Mouse (Mus musculus) neutrophil, adult 65 days (primary cell): ENCODE results near the gene Psmd13. TPM values are rescaled to one million over a fixed set of nuclear protein-coding genes. Genes with fewer than 3 reads are reported as not detected.

Experiments used
- total RNA-seq: library from RNA; stranded (reverse); gene quantifications from 2 replicates; pipeline ENCODE4 v1.2.4, GENCODE M21; 2023

The Psmd13 gene
- 110 and 137 TPM in 2 replicates for total RNA-seq

DNA sequence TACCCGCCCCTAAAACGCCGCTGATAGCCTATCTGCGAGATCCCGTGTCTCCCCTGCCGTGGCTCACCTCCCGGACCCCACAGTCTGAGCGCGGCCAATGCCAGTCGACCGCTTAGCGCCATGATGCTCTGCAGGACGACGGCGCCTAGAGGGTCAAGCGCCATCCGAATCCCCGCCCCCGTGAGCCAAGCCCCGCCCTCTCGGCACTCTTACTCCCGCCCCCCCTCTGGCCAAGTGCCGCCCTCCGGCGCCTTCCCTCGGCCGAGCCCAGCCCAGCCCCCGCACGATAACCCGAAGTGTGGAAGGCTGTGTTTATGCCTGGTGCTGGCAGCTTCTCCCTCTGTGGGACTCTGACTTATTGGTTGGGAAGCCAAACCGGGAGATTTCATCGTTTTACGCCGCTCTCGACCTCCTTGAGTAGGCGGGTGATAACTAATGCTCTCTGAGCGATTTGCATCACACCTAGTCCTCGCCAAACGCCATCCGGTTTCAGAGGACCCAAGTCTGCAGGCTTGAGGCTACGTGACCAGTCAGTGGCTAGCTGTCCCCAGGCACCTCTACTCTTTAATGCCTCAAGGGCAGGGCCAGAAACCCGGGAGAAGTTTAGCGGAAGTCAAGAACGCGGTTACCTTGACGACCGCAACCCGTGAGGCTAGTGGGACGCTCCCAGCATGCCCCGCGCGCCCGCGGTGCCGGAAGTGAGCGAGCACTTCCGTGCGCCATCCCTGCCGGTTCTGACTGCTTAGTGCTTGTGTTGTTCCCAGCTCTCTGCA lies at the start of gene Psmd13, which contains the start of gene Sirt3:
Gene Psmd13 (plus strand): TSS at position 273 of the 773 bp plus-strand sequence.
Gene Sirt3 (minus strand): TSS at position 614 of the 773 bp plus-strand sequence.

DNA sequence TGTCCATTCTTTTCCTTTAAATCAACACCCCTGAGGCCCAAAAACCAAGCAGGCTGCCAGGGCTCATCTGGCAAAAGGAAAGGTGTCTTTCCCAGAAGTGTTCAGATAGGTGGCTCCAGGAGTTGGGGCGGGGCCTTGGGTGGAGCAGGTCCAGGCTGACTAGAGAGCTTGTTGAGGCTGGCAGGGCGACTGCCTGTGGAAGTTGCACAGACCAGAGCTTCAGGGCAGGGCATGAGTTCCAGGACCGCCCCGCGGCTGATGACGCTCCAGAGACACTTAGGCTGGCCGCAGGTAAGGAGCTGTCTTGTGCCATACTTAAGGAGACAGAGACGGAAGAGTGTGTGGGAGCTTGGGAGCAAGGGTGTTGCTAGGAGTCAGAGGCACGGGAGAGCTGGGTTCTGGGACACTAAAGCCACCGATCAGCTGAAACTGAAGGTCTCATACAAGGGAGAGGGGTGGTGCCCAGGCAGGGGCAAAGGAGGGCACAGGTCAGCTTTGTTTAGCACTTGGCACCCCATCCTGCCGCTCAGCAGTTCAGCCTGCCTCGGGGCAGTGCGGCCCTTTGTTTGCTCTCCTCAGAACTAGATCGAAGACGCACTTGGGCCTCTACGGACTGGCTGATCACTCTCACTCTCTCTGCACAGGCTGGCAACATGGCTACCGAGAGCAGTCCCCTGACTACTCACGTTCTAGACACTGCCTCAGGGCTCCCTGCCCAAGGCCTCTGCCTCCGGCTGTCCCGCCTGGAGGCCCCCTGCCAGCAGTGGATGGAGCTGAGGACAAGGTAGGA lies 46.6 kb upstream of the Psmd13 start, which contains the start of gene Urah:
Gene Urah (plus strand): TSS at position 51 of the 790 bp plus-strand sequence.

DNA sequence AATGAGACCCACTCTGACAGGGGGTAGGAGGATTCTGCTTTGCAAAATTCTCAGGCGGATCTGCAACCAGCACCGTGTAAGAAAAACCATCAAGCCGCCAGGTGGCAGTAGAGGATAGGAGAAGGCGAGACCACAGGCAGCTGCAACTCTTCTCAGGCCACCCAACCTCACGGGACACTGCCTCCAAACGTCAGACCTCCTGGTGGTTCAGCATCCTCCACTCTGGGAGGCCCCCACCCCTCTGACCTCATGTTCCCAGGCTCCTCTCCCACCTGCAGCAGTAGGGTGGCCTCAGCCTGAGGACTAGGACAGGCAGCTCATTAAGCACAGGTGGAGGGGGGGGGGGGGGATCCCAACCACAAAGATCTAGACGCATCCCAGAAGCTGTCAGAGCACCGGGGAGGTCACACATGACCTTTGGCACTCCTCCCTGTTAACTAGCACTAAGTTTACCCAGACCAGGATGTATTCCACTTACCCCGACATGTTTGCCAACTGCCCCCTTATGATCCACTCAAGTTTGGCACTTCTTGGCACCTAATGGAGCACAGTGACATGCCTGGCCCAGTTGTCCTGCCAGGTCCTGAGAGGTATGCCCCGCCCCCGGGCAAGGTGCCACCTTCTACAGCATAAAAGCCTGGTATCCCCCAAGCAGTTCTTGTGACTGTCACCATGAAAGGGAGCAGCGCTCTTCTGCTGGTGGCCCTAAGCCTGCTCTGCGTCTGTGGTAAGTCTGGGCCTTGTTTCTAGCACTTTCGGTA lies 36.7 kb upstream of the Psmd13 start, which contains the start of gene Scgb1c1:
Gene Scgb1c1 (plus strand): TSS at position 643 of the 761 bp plus-strand sequence.

DNA sequence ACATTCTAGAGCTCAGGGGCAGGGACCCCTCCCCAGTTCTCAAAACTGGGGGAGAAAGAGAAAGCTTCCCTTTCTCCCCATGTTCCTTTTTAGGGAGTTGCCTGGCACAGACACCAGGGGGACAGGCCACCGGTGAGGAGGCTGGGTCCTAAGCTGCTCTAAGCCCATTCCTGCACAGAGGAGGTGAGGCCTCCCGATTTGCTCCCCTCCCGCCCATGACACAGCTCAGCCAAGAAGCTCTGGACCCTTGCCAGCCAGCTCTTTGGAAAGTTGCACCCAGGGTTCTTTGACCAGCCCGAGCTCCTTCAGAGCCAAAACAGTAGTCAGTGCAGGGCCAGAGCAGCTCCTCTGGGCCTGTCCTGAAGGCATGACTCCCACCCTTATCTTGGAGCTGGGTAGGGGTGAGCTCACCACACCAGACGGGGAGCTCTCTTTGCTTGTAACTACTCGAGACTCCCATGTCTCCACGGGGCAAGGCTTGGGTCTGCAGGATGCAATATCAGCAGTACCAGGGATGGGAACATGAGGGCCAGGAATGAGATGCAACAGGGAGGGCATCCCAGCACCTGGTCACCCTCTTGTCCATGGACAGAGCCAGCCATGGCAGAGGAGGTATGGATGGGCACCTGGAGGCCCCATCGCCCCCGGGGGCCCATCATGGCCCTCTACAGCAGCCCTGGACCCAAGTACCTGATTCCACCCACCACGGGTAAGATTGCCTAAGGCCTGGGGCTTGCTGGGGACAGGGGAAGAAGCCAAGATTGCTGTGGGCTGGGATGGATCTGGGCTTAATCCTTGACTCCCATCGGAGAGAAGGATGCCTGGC lies 33.8 kb upstream of the Psmd13 start, which contains the start of gene Odf3:
Gene Odf3 (plus strand): TSS at position 51 of the 826 bp plus-strand sequence.

DNA sequence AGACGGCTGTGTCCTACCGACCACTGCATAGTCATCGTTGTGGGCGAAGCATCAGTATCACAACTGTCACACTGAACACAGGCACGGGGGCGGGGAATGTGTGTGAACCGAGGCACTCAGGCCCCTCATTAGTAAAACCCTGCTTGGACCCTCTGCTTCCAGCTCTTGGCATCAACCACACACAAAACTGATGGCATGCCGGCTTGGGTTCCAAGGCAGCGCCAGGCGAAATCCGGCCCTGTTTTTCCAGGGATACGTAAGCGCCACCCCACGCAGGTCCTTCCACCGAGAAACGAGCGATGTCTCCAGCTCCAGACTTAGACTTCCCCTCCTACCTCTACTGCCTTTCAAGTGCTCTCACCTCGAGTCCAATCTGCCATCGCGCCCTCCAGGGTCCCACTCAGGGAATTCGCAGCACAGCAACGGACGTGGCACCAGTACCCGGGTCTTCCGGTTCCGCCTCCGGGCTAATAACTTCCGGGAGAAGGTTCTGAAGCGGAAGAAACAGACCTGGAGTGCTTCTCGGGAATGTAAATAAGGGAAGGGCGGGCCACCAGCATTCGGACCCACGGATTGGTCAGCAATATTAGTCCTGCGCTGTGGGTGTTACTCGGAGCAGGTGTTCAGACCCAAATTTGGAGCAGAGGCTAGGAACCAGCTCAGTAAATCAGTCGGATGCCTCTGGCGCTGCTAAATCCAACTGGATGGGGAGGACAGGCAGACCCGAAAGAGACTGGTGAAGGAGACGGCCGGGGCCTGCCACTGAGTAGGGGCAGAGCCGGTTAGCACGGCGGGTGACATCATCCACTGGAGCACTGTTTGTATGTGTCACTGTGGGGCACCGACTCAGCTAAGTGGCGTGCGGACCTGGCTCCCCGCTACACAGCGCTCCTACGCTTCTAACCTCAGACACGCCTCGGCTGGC lies 25.6 kb upstream of the Psmd13 start, which contains the start of gene Gm45785:
Gene Gm45785 (minus strand): TSS at position 472 of the 925 bp plus-strand sequence.

DNA sequence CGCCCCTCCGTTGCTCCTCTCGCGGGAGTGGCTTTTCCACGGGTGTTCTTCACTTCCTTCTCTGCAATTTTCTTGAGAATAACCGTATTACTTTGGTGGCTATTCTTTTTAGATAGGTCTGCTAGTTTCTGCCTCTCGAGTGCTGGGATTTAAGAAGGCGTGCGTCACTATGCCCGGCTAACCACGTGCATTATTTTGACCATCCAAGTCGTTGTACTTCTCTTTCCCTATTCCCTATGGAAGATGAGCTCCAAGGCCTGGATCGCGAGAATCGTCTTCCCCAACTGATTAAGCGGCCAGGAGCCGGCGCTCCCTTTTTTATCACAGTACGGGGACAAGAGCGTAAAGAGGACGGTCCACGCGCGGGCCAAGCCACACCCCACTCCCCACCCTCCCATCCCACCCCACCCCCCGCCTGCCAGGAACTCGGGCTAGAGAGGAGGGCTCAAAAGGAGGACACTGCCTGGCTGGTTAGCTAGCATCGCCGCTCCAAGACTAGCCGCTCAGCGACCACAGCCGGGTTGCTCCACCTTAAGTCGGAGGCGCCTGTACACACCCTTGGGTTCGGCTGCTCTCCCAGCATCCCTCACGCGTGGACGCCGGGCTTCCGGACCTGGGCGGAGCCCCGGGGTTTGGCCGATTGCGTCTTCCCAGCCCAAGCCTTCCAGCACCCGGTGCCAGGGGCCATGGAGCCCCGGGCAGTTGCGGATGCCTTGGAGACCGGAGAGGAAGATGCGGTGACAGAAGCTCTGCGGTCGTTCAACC lies 24.8 kb upstream of the Psmd13 start, which contains the start of gene Ric8a:
Gene Ric8a (plus strand): TSS at position 173 of the 765 bp plus-strand sequence.

DNA sequence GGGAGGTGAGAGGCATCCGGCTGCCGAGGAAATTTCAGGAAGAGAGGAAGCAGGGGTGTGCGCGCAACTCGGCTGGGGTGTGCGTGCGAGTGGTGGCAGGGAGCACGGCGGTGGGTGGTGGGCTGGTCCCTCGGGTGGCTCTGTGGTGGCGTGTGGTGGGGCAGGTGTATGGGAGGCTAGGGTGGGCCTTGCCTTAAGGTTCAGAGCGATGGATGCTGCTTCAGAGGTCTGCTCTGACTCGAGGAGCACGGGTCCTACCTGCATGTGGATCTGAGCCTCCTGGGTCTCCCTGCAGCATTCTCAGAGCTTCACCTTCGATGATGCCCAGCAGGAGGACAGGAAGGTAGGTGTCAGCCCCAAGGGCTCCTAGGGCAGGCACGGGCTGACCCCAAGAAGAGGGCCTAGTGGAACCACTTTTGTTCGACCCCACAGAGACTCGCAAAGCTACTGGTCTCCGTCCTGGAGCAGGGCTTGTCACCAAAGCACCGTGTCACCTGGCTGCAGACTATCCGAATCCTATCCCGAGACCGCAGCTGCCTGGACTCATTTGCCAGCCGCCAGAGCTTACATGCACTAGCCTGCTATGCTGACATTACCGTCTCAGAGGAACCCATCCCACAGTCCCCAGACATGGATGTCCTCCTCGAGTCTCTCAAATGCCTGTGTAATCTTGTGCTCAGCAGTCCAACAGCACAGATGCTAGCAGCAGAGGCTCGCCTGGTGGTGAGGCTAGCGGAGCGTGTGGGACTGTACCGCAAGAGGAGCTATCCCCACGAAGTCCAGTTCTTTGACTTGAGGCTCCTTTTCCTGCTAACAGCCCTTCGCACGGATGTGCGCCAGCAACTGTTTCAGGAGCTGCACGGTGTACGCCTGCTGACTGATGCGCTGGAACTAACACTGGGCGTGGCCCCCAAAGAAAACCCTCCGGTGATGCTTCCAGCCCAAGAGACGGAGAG lies 23.9 kb upstream of the Psmd13 start, which contains the start of gene Bet1l:
Gene Bet1l (minus strand): TSS at position 28 of the 956 bp plus-strand sequence.

DNA sequence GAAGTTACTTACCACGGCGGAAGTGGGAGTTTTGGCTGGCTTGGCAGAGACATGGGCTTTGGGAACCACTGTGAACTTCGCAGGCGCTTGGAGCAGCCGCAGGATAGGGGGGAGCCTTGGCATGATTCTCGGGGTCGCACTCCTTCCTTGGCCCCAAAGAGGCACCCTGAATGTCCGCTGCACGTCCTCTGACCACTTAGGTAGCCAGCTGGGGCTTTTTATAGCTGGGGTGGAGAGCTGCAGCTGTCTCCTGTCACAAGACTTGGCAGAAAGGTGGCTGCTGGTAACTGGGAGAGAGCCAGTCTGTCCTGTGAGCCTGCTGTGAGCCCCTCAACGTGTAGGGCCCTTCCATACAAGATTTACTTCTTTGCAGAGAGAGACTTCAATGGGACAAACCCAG lies 18.5 kb downstream of the Psmd13 start, which contains the start of gene Cox8b:
Gene Cox8b (minus strand): TSS at position 227 of the 400 bp plus-strand sequence.

DNA sequence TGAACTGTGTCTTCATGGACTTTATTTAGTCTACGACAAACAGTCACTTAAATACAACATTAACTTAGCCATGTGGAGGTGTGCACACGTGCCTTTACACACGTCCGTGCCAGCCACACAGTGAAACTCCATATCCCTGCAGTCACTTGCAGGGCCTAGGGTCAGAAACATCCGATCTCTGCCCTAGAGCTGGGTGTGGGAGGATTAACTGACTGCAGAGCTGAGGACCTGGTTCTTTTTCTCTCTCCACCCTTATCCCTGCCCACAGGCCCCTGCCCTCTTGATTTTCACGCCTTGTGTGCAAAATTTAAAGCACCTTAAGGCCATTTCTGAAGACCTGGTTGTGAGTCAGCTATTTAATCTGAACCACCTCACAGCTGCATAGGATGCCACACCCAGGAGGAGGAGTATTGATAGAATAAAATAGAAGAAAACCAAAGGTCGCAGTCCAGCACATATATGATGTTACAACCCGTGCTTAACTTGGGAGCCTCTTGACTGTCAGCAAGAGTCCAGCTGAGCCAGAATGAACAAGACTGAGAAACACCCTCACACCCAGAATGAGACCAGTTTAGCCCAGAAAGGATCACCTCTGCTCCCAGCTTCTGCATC lies 38.8 kb downstream of the Psmd13 start, which contains the start of gene Nlrp6:
Gene Nlrp6 (plus strand): TSS at position 485 of the 612 bp plus-strand sequence.

DNA sequence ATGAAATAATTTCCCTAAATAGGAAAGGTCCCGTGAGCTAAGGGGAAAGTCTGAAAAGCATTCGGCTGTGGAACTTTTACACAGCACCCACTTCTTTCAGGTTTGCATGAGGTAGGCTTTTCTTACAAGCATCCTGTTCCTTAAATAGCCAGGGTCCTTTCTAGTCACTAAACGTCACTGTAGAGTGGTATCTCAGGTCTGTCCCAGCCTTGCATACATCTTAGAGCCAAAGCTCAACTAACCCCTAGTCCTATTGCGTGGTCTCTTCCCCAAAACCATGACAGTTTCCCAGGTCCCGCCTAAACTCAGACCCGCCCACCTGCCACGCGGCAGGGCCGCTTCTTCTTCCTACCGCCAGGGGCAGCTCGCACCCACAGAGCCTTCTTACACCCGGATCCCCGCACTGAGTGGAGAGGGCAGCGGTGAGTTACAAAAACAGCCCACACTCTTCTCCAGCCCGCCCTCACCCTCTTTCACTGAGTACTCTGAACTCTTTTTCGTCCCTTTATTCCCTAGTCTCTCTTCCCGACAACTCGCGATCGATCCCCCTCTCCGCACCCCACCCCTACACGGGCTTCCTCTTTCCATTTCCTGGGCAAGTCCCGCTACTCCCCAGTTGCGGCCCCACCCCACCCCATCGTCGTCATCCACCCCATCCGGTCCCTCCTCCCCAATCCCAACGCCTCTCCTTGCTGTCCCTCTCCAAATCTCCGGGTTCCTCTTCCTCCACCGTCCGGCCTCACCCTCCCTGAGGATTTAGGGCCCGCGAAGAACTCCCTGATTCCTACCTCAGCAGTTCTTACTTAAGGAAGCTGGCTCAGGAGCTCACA lies 59.7 kb downstream of the Psmd13 start, which contains the start of gene Pgghg:
Gene Pgghg (plus strand): TSS at position 170 of the 830 bp plus-strand sequence.

Other genes with a start within 250 kb of the Psmd13 start
- gene Olfr53, start 235.5 kb upstream of the Psmd13 start, total RNA-seq, result not detected in 2 replicates
- gene Olfr539, start 222.0 kb upstream of the Psmd13 start, total RNA-seq, result not detected in 2 replicates
- gene Olfr45, start 200.0 kb upstream of the Psmd13 start, total RNA-seq, result 0.13 TPM in 1 of 2 replicates, not detected in the other
- not detected in 2 replicates for gene Olfr541, start 184.7 kb upstream of the Psmd13 start, total RNA-seq
- gene Cyp2e1, start 118.2 kb upstream of the Psmd13 start, total RNA-seq, result not detected in 2 replicates
- not detected in 2 replicates for gene Syce1, start 94.1 kb upstream of the Psmd13 start, total RNA-seq
- not detected in 2 replicates for gene Zfp941, start 59.8 kb upstream of the Psmd13 start, total RNA-seq
- not detected in 2 replicates for gene Urah, start 47.0 kb upstream of the Psmd13 start, total RNA-seq
- gene Scgb1c1, start 36.4 kb upstream of the Psmd13 start, total RNA-seq, result not detected in 2 replicates
- gene Odf3, start 34.2 kb upstream of the Psmd13 start, total RNA-seq, result not detected in 2 replicates
- gene Gm45785, start 25.6 kb upstream of the Psmd13 start, total RNA-seq, result not detected in 2 replicates
- 98.6 and 113 TPM in 2 replicates for gene Ric8a, start 25.0 kb upstream of the Psmd13 start, total RNA-seq
- gene Bet1l, start 24.4 kb upstream of the Psmd13 start, total RNA-seq, result 21.7 and 27.0 TPM in 2 replicates
- gene Sirt3, start 341 bp downstream of the Psmd13 start, total RNA-seq, result 7.0 and 7.2 TPM in 2 replicates
- not detected in 2 replicates for gene Cox8b, start 18.5 kb downstream of the Psmd13 start, total RNA-seq
- gene Nlrp6, start 38.9 kb downstream of the Psmd13 start, total RNA-seq, result not detected in 2 replicates
- 19.6 and 25.0 TPM in 2 replicates for gene Pgghg, start 59.4 kb downstream of the Psmd13 start, total RNA-seq
- 0.73 and 1.7 TPM in 2 replicates for gene Ifitm5, start 68.3 kb downstream of the Psmd13 start, total RNA-seq
- not detected in 2 replicates for gene Gm45717, start 74.0 kb downstream of the Psmd13 start, total RNA-seq
- 357 and 529 TPM in 2 replicates for gene Ifitm2, start 74.0 kb downstream of the Psmd13 start, total RNA-seq
- gene Ifitm1, start 85.3 kb downstream of the Psmd13 start, total RNA-seq, result 416 and 495 TPM in 2 replicates
- gene Ifitm3, start 128.8 kb downstream of the Psmd13 start, total RNA-seq, result 381 and 488 TPM in 2 replicates
- 593 and 1,068 TPM in 2 replicates for gene Ifitm6, start 136.0 kb downstream of the Psmd13 start, total RNA-seq
- gene Gm17387, start 147.2 kb downstream of the Psmd13 start, total RNA-seq, result not detected in 2 replicates
- 0.34 and 0.82 TPM in 2 replicates for gene B4galnt4, start 179.1 kb downstream of the Psmd13 start, total RNA-seq
- 2.4 and 2.6 TPM in 2 replicates for gene Pkp3, start 196.2 kb downstream of the Psmd13 start, total RNA-seq
- gene Sigirr, start 218.6 kb downstream of the Psmd13 start, total RNA-seq, result 4.4 and 5.0 TPM in 2 replicates
- not detected in 2 replicates for gene Ano9, start 235.8 kb downstream of the Psmd13 start, total RNA-seq
- gene Ptdss2, start 240.4 kb downstream of the Psmd13 start, total RNA-seq, result 5.3 and 7.8 TPM in 2 replicates